Mouse (Mus musculus): ENCODE measurements around the gene Arid1b.

The Arid1b gene

DNA sequence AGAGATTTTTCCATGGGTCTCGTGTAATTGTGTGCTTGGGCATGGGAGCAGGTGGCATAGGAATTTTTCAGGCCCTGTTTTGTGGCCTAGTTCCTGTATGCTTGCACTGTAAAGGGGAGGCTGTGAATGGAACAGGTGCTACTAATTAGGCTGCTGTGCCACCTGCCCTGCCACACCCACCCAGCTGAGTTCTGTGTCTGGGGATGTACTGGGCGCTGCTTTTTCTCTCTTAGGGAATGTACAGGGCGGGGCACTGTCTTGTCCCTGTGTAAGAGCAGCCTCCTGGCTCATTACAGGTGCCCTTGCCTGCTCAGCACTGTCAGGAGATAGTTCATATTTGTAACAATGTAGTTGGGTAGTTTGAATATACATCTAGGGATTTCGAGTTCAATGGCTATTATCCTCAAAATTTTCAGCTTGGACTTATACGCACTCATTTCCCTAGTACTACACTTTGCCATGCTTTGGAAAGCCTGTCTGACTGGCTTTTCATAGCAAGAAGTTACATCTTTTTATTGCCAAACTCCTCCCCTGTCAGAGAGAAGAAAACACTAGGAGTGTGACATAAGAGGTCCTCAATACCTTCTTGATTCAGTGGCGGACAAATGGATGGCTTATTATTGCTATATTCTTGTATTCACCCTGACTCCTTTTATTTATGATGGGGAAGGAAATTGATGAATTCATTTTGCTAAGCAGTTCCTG, 149.8 kb downstream of the Arid1b start:
- no peak for DNase-seq (ENCODE audit: low read depth in 1 of 2, low spot score in 2 of 2)

DNA sequence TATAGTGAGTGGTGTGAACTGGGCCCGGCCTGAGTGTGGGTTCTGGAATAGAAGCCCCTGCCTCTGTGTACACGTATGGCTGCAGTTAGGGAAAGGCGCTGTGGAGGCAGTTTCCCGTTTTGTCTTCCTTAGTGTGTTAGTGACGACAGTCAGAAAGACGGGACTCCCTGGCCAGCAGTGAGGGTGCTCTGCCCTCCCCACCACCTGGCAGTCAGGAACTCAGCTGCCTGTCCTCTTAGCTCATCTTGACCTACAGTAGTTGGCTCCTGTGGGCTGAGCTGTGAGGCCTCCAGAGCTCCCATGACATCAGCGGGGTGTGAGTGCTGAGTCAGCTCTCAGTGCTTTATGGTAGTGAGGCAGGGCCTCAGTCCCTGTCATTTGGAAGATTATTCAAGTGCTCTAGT, 156.5 kb downstream of the Arid1b start:
- no peak for DNase-seq (ENCODE audit: low read depth in 1 of 2, low spot score in 2 of 2)

- DNase-seq (ENCODE audit: low read depth in 1 of 2, low spot score in 2 of 2): no peak
Observed at GRCm38 (mm10) chr17:5151852-5152251, 157.7 kb downstream of the Arid1b start.

- DNase-seq (ENCODE audit: low read depth in 1 of 2, low spot score in 2 of 2): no peak
Observed at GRCm38 (mm10) chr17:5153461-5153860, 159.3 kb downstream of the Arid1b start.

DNA sequence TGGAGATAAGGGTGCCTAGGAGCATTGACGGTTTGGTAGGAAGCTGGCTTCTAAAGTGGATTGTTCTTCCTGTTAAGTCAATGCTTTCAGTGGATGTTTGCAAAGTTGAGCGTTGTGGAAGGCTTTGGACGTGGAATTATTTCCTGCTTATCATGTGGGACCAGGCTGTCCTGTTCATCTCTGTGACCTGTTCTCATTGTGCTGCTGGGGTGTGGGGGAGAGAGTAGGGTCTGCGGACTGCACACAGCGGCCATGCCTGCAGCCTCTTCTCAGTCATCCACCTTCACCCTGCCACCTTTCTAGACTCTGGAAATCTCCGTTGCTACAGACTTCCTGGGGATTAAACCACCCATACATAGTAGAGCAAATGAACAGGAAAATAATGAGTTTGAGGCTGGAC, 160.2 kb downstream of the Arid1b start:
- no peak for DNase-seq (ENCODE audit: low read depth in 1 of 2, low spot score in 2 of 2)

DNA sequence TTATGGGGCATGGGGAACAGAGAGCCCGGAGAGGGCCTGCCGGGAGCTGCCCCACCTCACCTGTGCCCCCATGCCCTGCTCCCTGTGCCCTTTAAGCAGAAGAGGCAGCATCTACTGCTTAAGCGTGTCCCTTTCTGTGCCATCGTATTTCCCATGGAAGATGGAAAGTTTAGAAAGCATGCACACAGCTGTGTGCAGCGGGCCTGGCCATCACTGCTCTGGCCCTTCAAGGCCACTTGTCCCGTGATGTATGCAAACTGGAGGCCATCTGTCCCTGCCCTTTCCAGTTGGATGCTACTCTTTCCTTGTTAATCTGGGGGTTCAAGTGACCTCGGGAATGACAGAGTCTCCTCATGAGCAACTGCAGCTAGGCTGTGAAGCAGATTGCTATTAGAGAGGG, 163.5 kb downstream of the Arid1b start:
- DNase-seq (ENCODE audit: low read depth in 1 of 2, low spot score in 2 of 2): no peak

DNA sequence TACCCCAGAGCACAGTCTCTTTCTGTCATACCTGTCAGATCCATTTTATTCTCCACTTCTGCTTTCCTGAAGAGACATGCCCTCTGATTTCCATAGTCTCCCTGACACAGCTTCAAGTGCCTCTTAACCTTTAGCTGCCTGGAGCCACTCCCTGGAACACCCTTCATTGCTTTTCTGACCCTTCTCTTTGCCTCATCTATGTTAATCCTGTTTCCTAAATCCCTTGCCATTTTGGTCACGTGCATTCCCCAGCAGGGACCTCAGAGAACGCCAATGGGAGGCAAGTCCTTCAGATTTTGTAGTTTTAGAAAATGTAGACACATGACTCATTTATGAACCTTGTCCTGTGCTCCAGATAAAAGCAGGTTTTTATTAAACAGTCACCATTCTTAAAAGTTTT, 168.4 kb downstream of the Arid1b start:
- no peak for DNase-seq (ENCODE audit: low read depth in 1 of 2, low spot score in 2 of 2)

- DNase-seq (ENCODE audit: low read depth in 1 of 2, low spot score in 2 of 2): no peak
Observed at GRCm38 (mm10) chr17:5163251-5163826, 169.2 kb downstream of the Arid1b start.

- DNase-seq (ENCODE audit: low read depth in 1 of 2, low spot score in 2 of 2): no peak
Observed at GRCm38 (mm10) chr17:5164794-5165193, 170.7 kb downstream of the Arid1b start.

GRCm38 (mm10) chr17:5165201-5165825, 171.2 kb downstream of the Arid1b start:
- DNase-seq (ENCODE audit: low read depth in 1 of 2, low spot score in 2 of 2): no peak

- no peak for DNase-seq (ENCODE audit: low read depth in 1 of 2, low spot score in 2 of 2)
Observed at GRCm38 (mm10) chr17:5166175-5166574, 172.0 kb downstream of the Arid1b start.

DNA sequence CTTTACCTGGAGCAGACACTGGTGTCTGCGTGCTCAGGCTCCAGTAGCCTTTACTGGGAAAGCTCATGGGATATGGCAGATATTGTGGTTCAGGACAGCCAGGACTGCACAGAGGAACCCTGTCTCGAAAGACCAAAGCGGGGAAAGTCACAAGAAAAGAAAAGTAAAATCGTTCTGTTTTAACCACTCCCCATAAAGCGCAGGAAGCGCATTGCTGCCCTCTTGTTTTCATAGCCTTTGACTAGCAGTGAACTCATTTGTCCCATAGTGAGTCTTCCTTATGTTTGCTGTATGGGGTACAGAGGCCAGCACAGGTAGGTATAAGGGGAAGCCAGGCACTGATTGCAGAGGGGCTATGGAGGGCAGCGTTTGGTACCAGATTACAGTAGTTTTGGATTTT, 173.9 kb downstream of the Arid1b start:
- no peak for DNase-seq (ENCODE audit: low read depth in 1 of 2, low spot score in 2 of 2)

DNA sequence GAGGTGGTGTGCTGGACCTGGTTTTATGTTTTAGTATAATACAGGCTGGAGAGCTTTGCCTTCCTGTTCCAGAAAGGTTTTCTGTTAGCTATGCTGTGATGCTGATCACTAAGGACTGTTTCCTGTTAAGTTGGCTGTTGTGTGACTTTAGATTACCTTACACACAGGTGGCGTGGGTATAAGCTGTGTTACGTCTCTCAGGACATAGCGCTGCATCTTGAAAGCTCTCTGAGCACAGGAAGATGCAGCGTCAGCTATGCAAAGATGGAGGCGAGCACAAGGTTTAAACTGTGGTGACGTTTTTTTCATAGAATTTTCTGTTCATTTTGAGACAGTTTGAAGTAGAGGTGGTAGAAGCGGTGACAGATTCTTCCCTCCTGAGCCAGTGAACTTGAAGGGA, 174.5 kb downstream of the Arid1b start:
- no peak for DNase-seq (ENCODE audit: low read depth in 1 of 2, low spot score in 2 of 2)

GRCm38 (mm10) chr17:5170321-5170720, 176.2 kb downstream of the Arid1b start:
- no peak for DNase-seq (ENCODE audit: low read depth in 1 of 2, low spot score in 2 of 2)

DNA sequence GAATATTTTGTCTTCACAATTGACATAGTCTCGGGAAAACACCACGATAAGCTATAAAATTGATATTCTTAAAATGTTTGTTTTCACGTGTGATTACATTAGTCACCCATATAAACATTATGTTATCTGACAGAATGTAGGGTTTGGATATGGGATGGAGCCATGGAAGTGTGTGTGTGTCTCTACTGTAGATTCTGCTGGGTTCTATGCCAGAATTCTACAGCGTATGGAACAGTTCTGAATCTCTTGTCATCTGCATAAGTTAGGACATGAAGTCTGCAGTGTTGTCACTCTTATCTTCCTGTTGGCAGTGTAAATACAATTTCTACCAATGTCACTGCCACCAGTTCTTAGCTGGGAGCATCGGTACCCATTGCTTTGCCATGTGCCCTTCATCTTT, 177.3 kb downstream of the Arid1b start:
- DNase-seq (ENCODE audit: low read depth in 1 of 2, low spot score in 2 of 2): no peak

DNA sequence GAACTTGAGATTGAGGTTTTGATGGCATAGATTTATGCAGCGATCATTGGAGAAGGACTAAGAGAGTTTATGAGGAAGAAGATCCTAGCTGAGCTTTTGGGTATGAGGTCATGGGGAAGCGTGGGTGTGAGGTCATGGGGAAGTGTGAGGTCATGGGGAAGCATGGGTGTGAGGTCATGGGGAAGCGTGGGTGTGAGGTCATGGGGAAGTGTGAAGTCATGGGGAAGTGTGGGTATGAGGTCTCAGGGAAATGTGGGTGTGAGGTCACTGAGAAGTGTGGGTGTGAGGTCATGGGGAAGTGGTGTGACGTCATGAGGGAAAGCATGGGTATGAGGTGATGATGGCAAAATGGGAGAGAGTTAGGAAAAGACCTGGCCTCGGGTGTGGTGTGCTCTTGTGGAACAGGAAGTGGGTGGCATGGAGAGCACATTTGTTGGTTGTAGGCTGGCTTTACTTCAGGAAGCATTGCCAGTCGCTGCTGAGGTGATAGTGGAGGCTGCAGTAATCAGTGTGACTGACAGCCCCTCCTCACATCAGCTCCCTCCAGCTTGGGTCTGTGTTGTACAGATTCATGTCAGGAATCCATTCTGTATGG, 180.4 kb downstream of the Arid1b start:
- no peak for DNase-seq (ENCODE audit: low read depth in 1 of 2, low spot score in 2 of 2)

- no peak for DNase-seq (ENCODE audit: low read depth in 1 of 2, low spot score in 2 of 2)
Observed at GRCm38 (mm10) chr17:5175535-5175934, 181.4 kb downstream of the Arid1b start.

DNA sequence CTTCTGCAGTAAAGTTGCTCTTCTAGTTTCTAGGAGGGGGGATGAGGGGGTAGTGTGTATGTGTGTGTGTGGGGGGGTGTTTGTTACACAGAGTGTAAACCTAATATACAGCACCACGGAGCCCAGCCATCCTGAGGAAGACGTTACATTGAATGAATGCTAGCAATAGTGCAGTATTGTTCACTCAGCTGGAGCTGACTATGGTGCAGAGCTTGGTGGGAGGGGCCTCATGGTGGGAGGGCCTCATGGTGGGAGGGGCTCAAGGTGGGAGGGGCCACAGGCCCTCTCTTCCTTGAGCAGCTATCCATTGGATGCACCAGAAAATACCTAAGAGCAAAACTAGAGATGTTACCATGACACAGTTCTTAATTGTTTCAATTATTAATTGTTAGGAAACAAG, 182.2 kb downstream of the Arid1b start:
- no peak for DNase-seq (ENCODE audit: low read depth in 1 of 2, low spot score in 2 of 2)

DNA sequence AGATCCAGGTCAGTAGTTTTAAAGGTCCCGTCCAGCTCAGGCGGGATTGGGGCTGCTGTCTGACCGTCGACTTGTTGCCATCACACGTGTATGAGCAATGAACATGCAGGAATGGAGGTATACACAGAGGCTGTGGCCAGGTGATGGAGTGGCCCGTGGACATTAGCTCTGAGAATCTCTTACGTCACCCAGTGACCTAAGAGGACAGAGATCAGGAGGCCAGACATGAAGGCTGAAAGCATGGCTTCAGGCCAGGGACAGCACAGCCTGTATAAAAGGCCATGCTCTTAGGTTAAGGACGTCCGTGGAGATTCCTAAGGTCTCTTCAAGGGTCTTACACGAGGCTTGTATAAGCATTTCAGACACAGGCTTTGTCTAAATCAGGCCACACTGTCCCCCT, 184.4 kb downstream of the Arid1b start:
- no peak for DNase-seq (ENCODE audit: low read depth in 1 of 2, low spot score in 2 of 2)

DNA sequence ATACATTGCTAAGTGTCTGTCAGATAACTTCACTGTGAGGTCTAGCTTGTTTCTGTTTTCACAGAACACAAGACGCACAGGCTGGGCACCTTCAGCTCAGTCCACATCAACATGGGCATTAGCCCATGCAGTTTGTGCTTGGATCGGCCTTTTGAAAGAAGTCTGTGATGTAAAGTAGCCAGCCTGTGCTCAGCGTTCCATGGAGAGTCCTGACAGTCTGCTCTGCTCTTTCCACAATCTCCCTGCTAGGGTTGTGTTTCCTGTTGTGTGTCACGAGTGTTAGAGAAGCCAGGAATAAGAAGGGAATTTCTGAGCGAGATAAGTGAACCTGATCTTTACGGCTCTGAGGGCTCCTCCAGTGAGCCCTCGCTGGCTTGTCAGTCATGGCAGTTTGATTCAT, 184.9 kb downstream of the Arid1b start:
- DNase-seq (ENCODE audit: low read depth in 1 of 2, low spot score in 2 of 2): no peak

GRCm38 (mm10) chr17:5179412-5179811, 185.3 kb downstream of the Arid1b start:
- no peak for DNase-seq (ENCODE audit: low read depth in 1 of 2, low spot score in 2 of 2)

- no peak for DNase-seq (ENCODE audit: low read depth in 1 of 2, low spot score in 2 of 2)
Observed at GRCm38 (mm10) chr17:5179925-5180525, 185.9 kb downstream of the Arid1b start.
